Mouse (Mus musculus) B cell, adult 2 months (primary cell): ENCODE measurements at regions not wholly inside any gene's neighbourhood (a gene's known extent, or its start where the extent isn't known, plus 50 kb on each side); places are given as distances from the start of the nearest gene placed in this dataset.

ENCODE experiments used
- DNase-seq, 2 experiments: peaks; one replicate each; pipeline ENCODE4 v3.0.0; 2022

- DNase-seq = no peak
Observed at GRCm38 (mm10) chr12:26776986-26777385, 308.0 kb downstream of the Cmpk2 start.

GRCm38 (mm10) chr12:26774016-26774415, 305.0 kb downstream of the Cmpk2 start:
- DNase-seq = no peak

DNA sequence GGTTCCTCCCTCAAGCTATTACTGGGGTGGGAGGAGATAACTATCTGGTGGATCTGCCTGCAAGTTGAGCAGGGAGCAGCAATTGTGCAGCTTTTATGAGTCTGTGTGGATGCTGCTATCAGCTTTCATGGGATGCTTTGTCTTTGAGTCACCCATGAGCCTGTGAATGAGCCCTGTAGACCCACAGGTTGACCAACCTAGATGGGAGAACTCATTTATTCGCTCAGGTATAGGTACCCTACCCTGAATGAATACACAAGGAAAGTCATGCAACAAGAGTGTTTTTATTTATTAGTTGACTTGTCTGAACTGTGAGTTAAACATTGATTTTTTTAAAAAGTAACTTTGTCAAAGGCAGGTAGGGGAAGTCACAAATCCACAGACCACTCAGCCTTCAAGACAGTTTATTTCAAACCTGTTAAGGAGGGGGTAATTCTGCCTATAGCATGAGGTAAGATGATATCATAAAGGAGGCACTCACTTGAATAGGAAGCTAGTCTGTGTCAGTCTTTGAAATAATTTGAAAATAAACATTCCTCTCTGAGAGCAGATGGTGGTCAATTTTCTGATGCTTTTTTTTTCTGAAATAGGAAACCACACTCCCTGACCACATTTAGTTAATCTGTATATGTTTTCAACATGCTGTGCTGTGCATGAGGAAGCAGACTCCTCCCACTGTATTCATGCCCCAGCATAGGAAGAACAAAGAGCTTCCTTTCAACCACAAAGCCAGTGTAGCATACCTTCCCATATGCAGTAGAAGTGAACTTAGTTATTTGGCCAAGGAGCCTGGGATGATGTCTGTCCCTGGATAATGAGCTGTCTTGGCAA, 302.0 kb downstream of the Cmpk2 start:
- DNase-seq = no peak

DNA sequence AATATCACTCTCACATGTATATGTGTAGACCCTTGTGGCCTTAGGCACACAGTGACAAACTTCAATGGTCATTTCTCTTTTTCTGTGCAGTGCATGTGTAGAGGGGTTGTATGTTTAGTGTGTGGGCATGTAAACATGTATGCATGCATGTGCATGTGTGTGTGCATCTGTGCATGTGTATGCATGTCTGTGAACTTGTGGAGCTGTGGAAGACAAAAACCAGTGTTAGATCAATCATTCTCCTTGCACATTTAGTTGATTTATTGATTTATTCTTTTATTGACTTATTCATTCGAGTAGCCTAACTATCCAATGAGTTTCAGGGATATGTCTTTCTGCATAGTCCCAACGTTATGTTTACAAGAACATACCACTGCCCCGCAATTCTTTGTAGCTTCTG, 298.5 kb downstream of the Cmpk2 start:
- no peak for DNase-seq

- no peak for DNase-seq
Observed at GRCm38 (mm10) chr12:26758657-26759325, 289.8 kb downstream of the Cmpk2 start.

- no peak for DNase-seq
Observed at GRCm38 (mm10) chr12:26756284-26756683, 287.3 kb downstream of the Cmpk2 start.

GRCm38 (mm10) chr12:26754611-26755010, 285.6 kb downstream of the Cmpk2 start:
- no peak for DNase-seq

GRCm38 (mm10) chr12:26734558-26734897, 265.5 kb downstream of the Cmpk2 start:
- DNase-seq = no peak

DNA sequence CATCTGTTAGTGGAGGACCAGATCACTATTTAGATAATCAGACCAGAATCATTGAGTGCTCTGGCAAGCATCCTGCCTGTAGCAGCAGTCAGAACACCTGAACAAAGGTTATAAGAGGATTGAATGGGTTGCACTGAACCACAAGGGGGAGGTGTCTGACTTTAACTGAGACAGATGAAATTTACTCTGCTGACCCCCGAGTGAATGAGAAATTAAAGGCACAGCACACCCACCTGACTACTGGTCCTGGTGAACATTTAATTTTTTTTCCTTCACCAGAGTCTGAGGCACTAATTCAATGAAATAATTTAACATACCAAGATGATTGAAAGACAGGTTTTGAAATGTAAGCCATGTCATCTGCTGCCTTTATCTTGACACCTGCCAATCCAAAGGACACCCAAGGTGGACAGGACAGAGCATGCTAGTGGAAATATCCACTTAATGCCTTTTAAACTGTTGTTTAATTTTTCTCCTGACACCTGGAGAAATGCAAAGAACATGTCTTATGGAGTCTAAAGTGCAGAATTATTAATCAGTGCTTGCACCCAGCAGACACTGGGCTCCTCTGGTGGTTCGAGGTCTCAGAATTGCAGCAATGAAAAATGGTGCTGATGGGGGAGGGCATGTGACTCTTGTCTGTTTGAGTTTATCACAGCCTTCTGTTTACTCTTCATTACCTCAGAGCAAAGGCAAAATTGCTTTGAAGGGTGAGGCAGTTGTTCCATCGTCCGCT, 265.0 kb downstream of the Cmpk2 start:
- no peak for DNase-seq

DNA sequence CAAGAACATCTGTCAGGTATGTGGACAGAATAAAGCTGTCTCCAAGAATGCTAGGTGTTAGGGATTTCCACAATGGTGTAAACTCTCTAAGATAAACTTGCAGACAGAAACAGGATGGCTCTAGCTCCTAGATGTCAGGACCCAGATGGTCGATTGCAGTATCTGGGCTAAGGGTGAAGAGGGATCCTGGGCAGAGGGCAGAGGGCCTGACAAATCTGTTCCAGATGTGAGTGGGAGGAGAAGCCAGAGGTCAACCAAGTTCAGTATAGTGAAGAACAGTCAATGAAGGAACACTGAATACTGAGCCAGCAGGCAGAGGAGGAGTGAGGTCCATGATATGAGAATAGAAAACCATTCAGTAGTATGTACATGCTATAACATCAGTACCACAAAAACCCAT, 254.4 kb downstream of the Cmpk2 start:
- no peak for DNase-seq

DNA sequence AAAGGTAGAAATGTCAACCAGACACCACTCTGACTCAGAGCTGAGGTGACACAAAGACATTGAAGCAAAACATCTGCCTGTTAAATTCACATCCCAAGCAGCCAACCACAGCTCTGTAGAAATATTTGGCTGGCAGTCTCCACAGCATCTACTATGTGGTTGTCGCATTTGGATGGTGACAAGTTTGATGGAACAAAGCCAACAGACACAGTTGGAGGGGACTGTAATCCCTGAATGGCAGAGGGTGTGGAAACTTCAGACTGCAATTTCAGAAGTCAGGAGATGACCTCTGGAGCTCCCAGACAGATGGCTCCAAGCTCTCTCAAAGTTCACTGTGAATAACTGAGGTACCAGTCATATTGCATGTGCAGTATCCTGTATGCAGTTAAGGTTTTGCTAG, 229.8 kb downstream of the Cmpk2 start:
- DNase-seq = no peak

DNA sequence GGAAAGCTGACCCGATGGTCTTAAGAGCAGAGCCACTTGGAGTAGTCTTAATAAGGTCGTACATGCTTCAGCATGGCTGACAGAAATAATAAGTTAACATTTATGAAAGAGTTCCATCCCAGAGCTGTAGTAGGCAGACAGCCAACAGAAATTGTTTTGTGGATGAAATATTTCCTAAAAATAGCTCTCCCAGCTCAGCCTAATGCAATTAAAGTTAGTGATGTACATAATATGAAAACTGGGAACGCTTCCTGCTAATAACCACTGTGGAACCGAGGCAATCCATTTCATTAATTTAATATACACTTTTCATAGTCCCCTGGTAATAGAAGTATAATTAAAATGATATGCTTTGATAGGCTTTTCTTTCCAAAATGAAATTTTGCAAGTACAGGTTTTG, 219.0 kb downstream of the Cmpk2 start:
- no peak for DNase-seq

GRCm38 (mm10) chr12:26680568-26680947, 211.6 kb downstream of the Cmpk2 start:
- DNase-seq = no peak

DNA sequence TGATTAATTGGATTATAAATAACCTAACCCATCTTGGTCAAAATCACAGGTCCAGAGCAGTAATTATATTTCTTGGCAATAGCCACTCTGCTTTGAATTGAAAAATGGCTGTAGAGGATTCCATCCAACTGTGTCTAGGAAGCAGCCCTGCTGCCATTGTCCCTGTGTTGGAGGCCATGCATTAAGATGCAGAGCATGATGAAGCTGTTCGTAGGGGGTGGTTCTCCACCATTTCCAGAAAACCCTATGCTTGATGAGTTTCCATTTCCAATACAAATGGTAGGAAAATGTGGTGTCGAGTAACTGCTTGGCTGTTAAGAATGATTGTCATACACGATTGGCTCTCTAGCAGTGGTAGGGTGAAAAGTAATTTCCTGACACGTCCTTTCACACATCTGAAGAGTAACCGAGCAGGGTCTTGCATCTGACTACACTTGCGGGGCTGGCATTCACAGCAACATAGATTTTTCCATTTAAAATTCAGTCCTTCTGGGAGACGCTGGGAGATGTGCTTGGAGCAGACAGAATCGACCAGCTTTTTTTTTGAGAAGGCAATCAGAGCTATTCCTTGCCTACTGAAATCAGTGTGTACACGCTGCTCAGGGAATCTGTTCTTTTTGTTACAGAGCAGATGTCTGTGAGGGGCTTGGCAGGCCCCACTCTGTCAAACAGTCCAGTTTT, 211.0 kb downstream of the Cmpk2 start:
- DNase-seq = no peak

GRCm38 (mm10) chr12:26665466-26665865, 196.5 kb downstream of the Cmpk2 start:
- no peak for DNase-seq

DNA sequence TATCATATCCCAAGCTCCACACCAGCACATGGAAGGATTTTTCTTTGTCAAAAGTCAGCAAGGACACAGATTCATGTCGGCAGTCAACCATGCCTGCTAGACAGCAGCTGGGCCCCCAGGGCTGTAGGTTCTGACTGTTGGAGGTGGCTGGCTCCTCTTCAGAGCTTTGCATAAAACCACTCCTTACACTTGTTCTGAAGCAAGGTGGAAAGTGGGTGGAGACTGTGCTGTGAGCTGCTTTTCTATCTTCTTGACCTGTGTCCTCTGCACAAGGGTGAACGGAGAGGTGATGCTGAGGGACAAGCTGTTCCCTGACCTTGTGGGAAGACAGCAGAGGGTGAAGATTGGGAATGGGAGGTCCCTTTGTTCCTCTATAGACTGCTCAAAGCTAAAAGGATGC, 185.2 kb downstream of the Cmpk2 start:
- DNase-seq = no peak

DNA sequence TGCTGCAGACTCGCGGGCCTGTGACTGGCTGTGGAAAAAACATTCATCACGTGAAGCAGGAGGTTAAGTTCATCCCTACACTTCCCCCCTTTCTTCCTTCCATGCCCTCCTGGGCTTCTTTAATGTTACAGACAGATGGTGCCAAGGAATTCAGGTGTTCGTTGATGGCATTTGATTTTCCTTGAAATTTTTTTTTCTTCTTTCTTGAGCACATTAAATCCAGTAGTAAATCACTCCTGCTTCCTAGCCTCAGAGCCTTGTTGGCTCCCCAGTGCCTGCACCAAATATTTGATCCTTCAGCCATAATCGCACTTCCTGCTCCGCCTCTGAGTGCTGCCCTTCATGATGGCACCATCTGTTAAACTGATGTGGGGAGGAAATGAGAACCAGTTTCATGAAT, 184.8 kb downstream of the Cmpk2 start:
- DNase-seq = no peak

- no peak for DNase-seq
Observed at GRCm38 (mm10) chr12:26646141-26646540, 177.1 kb downstream of the Cmpk2 start.

GRCm38 (mm10) chr12:26635665-26636241, 166.7 kb downstream of the Cmpk2 start:
- DNase-seq = no peak

DNA sequence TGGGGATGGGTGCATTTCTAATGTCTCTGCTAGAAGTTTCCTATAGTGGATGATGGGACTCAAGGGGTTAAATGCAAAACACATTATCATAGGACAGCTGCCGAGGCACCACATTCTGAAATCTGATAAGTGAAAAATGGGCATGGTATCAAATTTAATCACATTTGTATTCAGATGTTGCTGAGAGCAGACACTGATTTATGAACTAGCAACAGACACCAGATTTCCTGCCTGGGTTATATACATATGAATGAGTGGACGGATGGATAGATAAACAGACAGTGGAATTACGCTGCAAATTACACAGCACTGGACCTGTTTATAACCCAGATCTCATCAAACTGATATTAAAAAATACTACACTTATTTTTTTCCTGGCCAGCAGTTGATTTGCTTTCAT, 166.2 kb downstream of the Cmpk2 start:
- no peak for DNase-seq

DNA sequence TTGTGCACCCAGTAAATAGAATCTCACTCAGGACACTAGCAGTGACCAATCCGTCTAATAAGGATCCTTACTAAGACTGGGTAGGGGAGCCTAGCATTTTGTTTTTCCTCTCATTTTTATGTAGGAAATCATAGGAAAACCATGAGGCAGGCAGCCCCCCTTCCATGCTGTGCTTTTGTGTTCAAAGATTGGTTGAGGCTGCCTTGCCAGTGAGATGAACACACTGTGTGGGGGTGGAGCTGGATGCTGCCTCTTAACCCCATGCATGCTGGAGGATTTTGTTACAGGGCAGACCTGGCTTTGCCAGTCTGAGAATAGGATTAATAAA, 162.8 kb downstream of the Cmpk2 start:
- DNase-seq = no peak

DNA sequence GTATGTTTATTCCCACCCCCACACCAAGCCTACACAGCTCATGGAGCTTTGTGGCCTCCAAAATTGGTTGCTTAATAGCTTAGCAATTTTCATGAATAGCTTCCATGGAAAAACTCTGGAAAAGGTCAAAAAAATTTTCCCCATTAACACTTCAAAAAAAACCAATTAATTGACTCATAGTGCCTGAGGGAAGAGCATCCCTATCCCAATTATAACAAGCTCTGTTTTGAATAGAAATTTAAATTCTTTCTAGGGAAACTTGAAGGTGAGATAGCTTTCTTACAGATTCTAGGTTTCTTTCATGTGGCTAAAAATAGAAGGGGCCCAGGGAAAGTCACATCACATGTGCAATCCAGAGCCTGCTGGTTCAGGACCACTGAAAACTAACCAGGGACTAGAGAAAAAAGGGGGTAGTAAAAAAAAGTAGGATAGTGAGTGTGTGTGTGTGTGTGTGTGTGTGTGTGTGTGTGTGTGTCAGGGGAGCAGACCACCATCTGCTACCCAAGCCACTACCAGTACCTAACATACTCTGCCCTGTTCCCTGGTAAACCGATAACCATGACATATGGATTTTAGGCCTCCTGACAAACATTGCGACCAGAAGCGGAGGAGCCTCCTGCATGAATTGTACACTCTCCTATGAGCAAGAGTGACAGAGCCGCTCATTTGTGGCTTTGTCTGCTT, 162.2 kb downstream of the Cmpk2 start:
- no peak for DNase-seq
